Mouse (Mus musculus): ENCODE results near the gene Glis1.
A peak's percentile ranks its signal among the peaks of the same experiment; 100 is the strongest.

The Glis1 gene

GRCm38 (mm10) chr4:107628921-107629411 lies 194.6 kb downstream of the Glis1 start:
- DNase-seq (ENCODE audit: low spot score): no peak

- DNase-seq (ENCODE audit: low spot score): no peak
Observed at GRCm38 (mm10) chr4:107634631-107635030, 200.2 kb downstream of the Glis1 start.

- no peak for DNase-seq (ENCODE audit: low spot score)
Observed at GRCm38 (mm10) chr4:107636099-107636498, 201.7 kb downstream of the Glis1 start.

- peak; percentile 18 for DNase-seq (ENCODE audit: low spot score)
Observed at GRCm38 (mm10) chr4:107637670-107638069, 203.3 kb downstream of the Glis1 start.

- no peak for DNase-seq (ENCODE audit: low spot score)
Observed at GRCm38 (mm10) chr4:107638303-107638702, 203.9 kb downstream of the Glis1 start.

- no peak for DNase-seq (ENCODE audit: low spot score)
Observed at GRCm38 (mm10) chr4:107641624-107642023, 207.2 kb downstream of the Glis1 start.

- no peak for DNase-seq (ENCODE audit: low spot score)
Observed at GRCm38 (mm10) chr4:107648959-107649485, 214.6 kb downstream of the Glis1 start.

- DNase-seq (ENCODE audit: low spot score): no peak
Observed at GRCm38 (mm10) chr4:107651021-107651496, 216.7 kb downstream of the Glis1 start.

GRCm38 (mm10) chr4:107652598-107653279 lies 218.3 kb downstream of the Glis1 start:
- DNase-seq (ENCODE audit: low spot score): peak; percentile 45

- no peak for DNase-seq (ENCODE audit: low spot score)
Observed at GRCm38 (mm10) chr4:107653280-107653643, 218.9 kb downstream of the Glis1 start.

- no peak for DNase-seq (ENCODE audit: low spot score)
Observed at GRCm38 (mm10) chr4:107660649-107661048, 226.3 kb downstream of the Glis1 start.

GRCm38 (mm10) chr4:107668514-107668913 lies 234.1 kb downstream of the Glis1 start:
- DNase-seq (ENCODE audit: low spot score): no peak

- no peak for DNase-seq (ENCODE audit: low spot score)
Observed at GRCm38 (mm10) chr4:107670731-107671130, 236.3 kb downstream of the Glis1 start.

- peak; percentile 58 for DNase-seq (ENCODE audit: low spot score)
Observed at GRCm38 (mm10) chr4:107673638-107674321, 239.4 kb downstream of the Glis1 start.

GRCm38 (mm10) chr4:107674322-107674644 lies 239.9 kb downstream of the Glis1 start:
- no peak for DNase-seq (ENCODE audit: low spot score)

- DNase-seq (ENCODE audit: low spot score): no peak
Observed at GRCm38 (mm10) chr4:107675645-107676044, 241.3 kb downstream of the Glis1 start.

- DNase-seq (ENCODE audit: low spot score): no peak
Observed at GRCm38 (mm10) chr4:107680311-107681098, 246.1 kb downstream of the Glis1 start.

- no peak for DNase-seq (ENCODE audit: low spot score)
Observed at GRCm38 (mm10) chr4:107681099-107681849, 246.9 kb downstream of the Glis1 start.

GRCm38 (mm10) chr4:107683006-107683756 lies 248.8 kb downstream of the Glis1 start:
- no peak for DNase-seq (ENCODE audit: low spot score)

GRCm38 (mm10) chr4:107684130-107684529 lies 249.7 kb downstream of the Glis1 start, which contains the start of gene Dmrtb1:
Gene Dmrtb1 (minus strand): TSS chr4:107684230.
- no peak for DNase-seq (ENCODE audit: low spot score)
